Mouse (Mus musculus) neural tube, embryonic 15.5 days (tissue): ENCODE measurements at regions not wholly inside any gene's neighbourhood (a gene's known extent, or its start where the extent isn't known, plus 50 kb on each side); places are given as distances from the start of the nearest gene placed in this dataset.
"Not testable (repeated sequence)": the region's sequence is repeated elsewhere in the genome, so short reads cannot be mapped to it uniquely, and the experiment has no call there.

ENCODE experiments used
- ATAC-seq: fragments of 200-750 bp; cut with Nextera tagmentation; 2 replicates; pipeline ENCODE4 v1.8.0; 2017; ENCODE audit warnings: mild to moderate bottlenecking, moderate TSS enrichment, moderate library complexity; ENCODE audit not compliant: low FRiP score
- H3K27ac ChIP-seq: fragments of 300-500 bp; sonication (generic); replicated peaks from 2 replicates; pipeline ENCODE4 v1.5.1; 2015; ENCODE audit warnings: mild to moderate bottlenecking, inconsistent platforms
- H3K27me3 ChIP-seq: fragments of 300-500 bp; sonication (generic); replicated peaks from 2 replicates; pipeline ENCODE4 v1.6.1; 2015; ENCODE audit warnings: inconsistent platforms
- H3K36me3 ChIP-seq: fragments of 300-500 bp; sonication (generic); 2 replicates; pipeline ENCODE4 v1.6.1; 2015; ENCODE audit warnings: inconsistent platforms
- H3K4me1 ChIP-seq: fragments of 300-500 bp; sonication (generic); 2 replicates; pipeline ENCODE4 v1.6.1; 2015; ENCODE audit warnings: inconsistent platforms
- H3K4me2 ChIP-seq: fragments of 300-500 bp; sonication (generic); 2 replicates; pipeline ENCODE4 v1.6.1; 2015; ENCODE audit warnings: inconsistent platforms, mild to moderate bottlenecking, moderate library complexity
- H3K4me3 ChIP-seq: fragments of 300-500 bp; sonication (generic); replicated peaks from 2 replicates; pipeline ENCODE4 v1.5.1; 2015; ENCODE audit warnings: mild to moderate bottlenecking, inconsistent platforms
- H3K9ac ChIP-seq: fragments of 300-500 bp; sonication (generic); replicated peaks from 2 replicates; pipeline ENCODE4 v1.6.1; 2015; ENCODE audit warnings: mild to moderate bottlenecking, inconsistent platforms
- H3K9me3 ChIP-seq: fragments of 300-500 bp; sonication (generic); replicated peaks from 2 replicates; pipeline ENCODE4 v1.6.1; 2016; ENCODE audit warnings: inconsistent platforms
- WGBS: fragments of 180-500 bp; shearing (Covaris S2); methylation state at CpG from one replicate; pipeline ENCODE4 v1.1.7; 2015; ENCODE audit warnings: mixed read lengths; 5-methylcytosine and 5-hydroxymethylcytosine counted together

DNA sequence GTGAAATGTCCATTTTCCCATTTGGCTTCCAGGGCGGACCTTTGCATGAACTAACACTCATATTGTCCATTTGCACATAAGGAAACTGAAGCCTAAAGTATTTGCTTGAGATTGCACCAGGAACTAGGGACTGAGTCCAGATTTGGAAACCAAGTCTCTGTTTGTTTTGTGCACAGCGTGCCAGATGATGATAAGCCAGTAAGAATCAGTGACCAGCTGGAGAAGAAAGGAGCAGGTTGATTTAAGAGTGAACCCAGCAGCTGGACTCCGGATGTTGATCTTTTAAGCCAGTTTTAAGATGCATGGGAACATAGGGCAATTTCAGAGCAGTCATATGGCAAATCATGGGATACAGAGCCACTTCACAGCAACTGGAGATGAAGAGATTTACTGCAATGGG, 987.1 kb downstream of the 4930447A16Rik start:
- Histone ChIP-seq H3K9me3 (no peaks in the 10 kb centered on the region), H3K4me3 (no peak overlapping the region), H3K9ac (no peak overlapping the region), H3K4me2 (no peak overlapping the region), H3K36me3 (no peaks in the 10 kb centered on the region), H3K27ac (no peak overlapping the region), H3K4me1 (no peaks in the 10 kb centered on the region), H3K27me3 (no peaks in the 10 kb centered on the region)
- ATAC-seq, result no peak
- 89% methylated on average over 3 of the region's 3 CpGs for WGBS

DNA sequence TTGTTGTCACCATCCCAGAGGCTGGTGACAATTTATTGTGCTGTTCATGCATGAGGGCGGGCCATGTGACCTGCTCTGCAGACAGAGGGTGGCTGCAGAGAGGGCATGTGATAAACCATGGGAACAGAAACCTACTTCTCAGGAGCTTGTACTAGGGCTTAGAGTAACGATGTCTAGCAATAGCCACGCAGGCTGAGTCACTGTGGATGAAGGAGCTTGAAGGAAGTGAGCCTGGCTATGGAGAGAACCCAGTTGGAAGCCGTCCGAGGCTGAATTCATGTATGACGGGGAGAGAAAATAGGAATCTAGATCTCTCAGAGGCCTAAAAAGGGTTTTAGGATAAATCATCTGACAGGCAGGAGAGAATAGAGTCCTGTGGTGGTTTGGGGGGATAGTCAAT, 988.0 kb downstream of the 4930447A16Rik start:
- Histone ChIP-seq H3K36me3 (no peaks in the 10 kb centered on the region), H3K9me3 (no peaks in the 10 kb centered on the region), H3K4me1 (no peaks in the 10 kb centered on the region), H3K4me3 (no peak overlapping the region), H3K4me2 (no peak overlapping the region), H3K27me3 (no peaks in the 10 kb centered on the region), H3K9ac (no peak overlapping the region), H3K27ac (no peak overlapping the region)
- ATAC-seq, result no peak
- WGBS, result 89% methylated on average over 6 of the region's 6 CpGs

DNA sequence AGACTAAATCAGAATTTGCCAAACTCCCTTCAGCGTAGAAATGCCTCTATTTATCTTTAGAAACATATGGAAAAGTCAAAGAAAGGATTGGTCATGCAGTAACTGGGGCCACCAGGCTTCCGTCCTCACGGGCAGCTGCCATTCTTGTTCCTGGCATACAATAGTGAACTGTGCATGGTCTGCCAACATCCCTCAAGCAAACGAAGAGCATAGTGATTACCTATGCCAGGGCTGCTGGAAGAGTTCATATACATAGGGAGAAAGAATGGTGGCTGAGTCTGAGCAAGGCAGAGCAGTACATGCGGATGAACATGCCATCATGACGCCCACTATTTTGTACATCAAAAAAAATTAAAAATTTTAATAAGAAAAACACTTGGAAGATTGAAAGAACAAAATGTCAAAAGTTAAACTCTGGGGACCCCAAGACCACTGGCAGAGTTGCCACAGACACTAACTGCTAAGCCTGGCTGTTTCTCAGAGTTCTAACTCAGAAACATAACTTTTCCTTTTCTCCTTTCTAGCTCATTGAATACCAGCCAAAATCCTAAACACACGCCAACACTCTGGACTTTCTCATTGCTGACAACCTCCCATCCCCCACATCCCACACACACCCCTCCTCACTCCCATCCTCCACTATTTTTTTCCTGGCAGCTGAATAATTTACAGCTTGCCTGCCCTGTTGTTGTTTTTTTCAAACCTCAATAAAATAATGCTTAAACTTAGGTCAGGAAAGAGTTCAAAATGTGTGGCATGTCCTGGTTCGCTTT, 989.1 kb downstream of the 4930447A16Rik start:
- Histone ChIP-seq H3K4me3 (no peak overlapping the region), H3K4me2 (no peak overlapping the region), H3K27me3 (no peaks in the 10 kb centered on the region), H3K9me3 (no peaks in the 10 kb centered on the region), H3K9ac (no peak overlapping the region), H3K4me1 (no peaks in the 10 kb centered on the region), H3K27ac (no peak overlapping the region), H3K36me3 (no peaks in the 10 kb centered on the region)
- no peak for ATAC-seq
- 64% methylated on average over 8 of the region's 8 CpGs for WGBS

DNA sequence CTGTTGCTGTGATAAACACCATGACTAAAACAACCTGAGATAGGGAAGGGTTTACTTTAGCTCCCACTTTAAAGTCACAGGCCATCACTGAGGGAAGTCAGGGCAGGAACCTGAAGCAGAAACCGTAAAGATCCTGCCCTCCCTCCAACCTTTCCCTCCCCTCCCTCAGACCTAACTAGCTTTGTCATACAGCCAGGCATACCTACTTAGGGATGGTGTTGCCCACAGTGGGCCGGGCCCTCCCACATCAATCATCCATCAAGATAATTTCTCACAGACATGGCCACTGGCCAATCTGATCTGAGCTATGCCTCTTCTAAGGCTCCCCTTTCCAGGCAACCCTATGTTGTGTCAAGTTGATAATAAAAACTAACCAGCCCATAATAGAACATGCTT, 989.7 kb downstream of the 4930447A16Rik start:
- Histone ChIP-seq H3K27ac (no peak overlapping the region), H3K4me1 (no peaks in the 10 kb centered on the region), H3K27me3 (no peaks in the 10 kb centered on the region), H3K9ac (no peak overlapping the region), H3K4me3 (no peak overlapping the region), H3K9me3 (no peaks in the 10 kb centered on the region), H3K36me3 (no peaks in the 10 kb centered on the region), H3K4me2 (no peak overlapping the region)
- 64% methylated on average over 2 of the region's 2 CpGs for WGBS
- ATAC-seq, result no peak

DNA sequence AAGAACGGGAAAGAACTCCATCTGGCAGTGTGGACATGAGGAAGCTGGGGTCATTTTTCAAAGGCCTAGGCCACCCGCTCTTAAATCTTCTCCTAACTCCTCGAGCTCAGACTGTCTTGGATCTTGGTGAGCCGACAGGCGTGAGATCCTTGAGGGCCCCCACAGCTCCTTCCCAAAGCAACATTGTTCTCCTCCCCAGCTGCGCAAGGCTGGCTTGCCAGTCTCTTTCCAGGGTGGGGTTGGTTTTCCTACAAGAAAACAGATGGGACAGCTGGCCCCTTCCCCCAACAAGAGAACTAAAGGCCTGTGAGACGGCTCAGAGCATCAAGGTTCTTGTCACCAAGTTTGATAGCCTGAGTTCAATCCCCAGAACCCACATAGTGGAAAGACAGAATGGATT, 994.3 kb downstream of the 4930447A16Rik start:
- H3K36me3 ChIP-seq, result no peaks in the 10 kb centered on the region
- no peak overlapping the region for H3K27ac ChIP-seq
- H3K9ac ChIP-seq, result no peak overlapping the region
- H3K4me3 ChIP-seq, result no peak overlapping the region
- H3K4me2 ChIP-seq, result no peak overlapping the region
- H3K27me3 ChIP-seq, result no peaks in the 10 kb centered on the region
- no peaks in the 10 kb centered on the region for H3K9me3 ChIP-seq
- 0 out of 2 replicates have a peak, but pooled peaks cover 4% of the 10 kb centered on the region for H3K4me1 ChIP-seq
- 69% methylated on average over 7 of the region's 7 CpGs for WGBS
- no peak for ATAC-seq

DNA sequence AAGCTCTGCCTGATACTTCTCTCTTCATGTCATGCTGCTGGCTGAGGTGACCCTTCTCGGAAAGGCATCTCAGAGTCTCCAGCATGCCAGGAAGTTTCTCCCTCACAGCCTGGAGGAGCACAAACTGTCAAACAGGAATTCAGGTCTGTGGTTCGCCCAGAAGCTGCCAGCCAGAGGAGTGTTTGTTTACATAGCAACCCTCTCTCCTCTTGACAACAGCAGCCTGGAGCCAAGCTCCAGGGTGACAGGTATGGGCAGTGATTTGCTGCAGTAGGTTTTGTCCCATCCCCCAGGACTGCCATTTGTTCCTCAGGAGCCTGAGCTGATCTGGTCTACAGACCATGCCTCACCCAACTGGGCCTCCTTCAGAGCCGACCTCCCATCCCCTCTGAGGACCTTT, 995.4 kb downstream of the 4930447A16Rik start:
- Histone ChIP-seq H3K9ac (no peak overlapping the region), H3K27ac (no peak overlapping the region), H3K4me3 (no peak overlapping the region), H3K36me3 (no peaks in the 10 kb centered on the region), H3K9me3 (no peaks in the 10 kb centered on the region), H3K4me1 (0 out of 2 replicates have a peak, but pooled peaks cover 4% of the 10 kb centered on the region), H3K4me2 (no peak overlapping the region), H3K27me3 (no peaks in the 10 kb centered on the region)
- ATAC-seq, result no peak
- 51% methylated on average over 3 of the region's 3 CpGs for WGBS

DNA sequence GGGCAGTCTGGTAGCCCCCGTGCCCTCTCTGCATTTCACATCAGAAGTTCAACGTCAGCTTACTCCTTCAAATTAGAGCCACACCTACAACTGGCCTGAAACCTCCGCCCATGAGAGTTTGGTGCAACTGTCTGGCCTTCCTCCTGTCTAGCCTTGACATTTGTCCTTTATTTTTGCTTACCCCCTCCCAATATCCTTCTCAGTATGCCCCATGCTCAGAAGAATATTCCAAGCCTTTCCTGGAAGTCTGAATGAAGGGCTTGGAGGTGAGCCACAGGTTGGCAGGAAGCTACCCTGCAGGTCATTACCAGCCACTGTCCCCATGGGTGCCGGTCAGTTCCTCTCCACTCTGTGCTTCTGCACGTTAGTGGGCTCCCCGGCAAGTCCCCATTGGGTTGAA, 997.4 kb downstream of the 4930447A16Rik start:
- WGBS, result 84% methylated on average over 6 of the region's 6 CpGs
- Histone ChIP-seq H3K27ac (no peak overlapping the region), H3K9ac (no peak overlapping the region), H3K9me3 (no peaks in the 10 kb centered on the region), H3K27me3 (no peaks in the 10 kb centered on the region), H3K4me1 (0 out of 2 replicates have a peak, but pooled peaks cover 4% of the 10 kb centered on the region), H3K36me3 (no peaks in the 10 kb centered on the region), H3K4me3 (no peak overlapping the region), H3K4me2 (no peak overlapping the region)
- ATAC-seq, result no peak

DNA sequence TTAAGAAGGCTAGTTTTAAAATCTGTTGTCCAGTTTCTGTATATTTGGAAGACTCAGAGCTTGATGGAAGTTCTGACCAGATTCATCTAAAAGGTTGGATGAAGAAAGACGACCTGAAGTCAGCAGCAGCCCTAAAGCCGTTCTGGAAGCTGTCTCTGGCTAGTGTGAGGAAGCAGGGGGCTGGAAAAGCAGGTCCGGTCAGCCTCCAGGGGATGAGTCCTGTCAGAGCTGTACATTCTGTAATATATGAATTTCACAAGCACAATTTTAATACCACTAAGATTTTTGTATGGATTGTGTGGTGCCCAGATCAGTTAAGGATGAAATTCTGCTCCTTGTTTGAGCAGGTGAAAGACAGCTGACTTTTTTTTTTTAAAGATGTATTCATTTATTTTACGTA, 1000.2 kb downstream of the 4930447A16Rik start:
- no peak overlapping the region for H3K9ac ChIP-seq
- H3K27ac ChIP-seq, result no peak overlapping the region
- H3K4me3 ChIP-seq, result no peak overlapping the region
- H3K9me3 ChIP-seq, result no peaks in the 10 kb centered on the region
- 86% methylated on average over 4 of the region's 4 CpGs for WGBS
- H3K4me1 ChIP-seq, result 0 out of 2 replicates have a peak, but pooled peaks cover 4% of the 10 kb centered on the region
- no peak for ATAC-seq
- no peak overlapping the region for H3K4me2 ChIP-seq
- H3K36me3 ChIP-seq, result no peaks in the 10 kb centered on the region
- no peaks in the 10 kb centered on the region for H3K27me3 ChIP-seq

DNA sequence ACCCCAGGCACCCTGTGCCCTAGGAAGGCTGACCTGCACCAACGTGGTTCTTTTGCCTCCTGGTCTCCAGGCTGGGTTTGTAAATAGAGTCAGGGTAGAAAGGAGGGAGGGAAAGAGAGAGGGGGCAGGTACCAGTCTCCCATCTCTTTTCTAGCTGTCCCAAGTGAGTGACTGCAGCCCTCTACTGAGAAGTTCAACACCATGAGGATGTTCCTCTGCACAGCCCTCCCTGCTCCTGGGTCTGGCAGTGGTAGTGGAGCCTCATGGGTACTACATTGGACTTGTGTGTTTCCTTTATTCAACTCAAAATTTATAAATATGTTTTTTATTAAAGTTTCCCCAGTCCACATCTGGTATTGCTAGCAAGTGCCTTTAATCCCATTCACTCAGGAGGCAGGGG, 1002.6 kb downstream of the 4930447A16Rik start:
- WGBS, result 64% methylated on average over 1 of the region's 1 CpGs
- Histone ChIP-seq H3K36me3 (no peaks in the 10 kb centered on the region), H3K9me3 (no peaks in the 10 kb centered on the region), H3K4me1 (no peaks in the 10 kb centered on the region), H3K4me2 (no peak overlapping the region), H3K4me3 (no peak overlapping the region), H3K27ac (no peak overlapping the region), H3K27me3 (no peaks in the 10 kb centered on the region), H3K9ac (no peak overlapping the region)
- no peak for ATAC-seq

DNA sequence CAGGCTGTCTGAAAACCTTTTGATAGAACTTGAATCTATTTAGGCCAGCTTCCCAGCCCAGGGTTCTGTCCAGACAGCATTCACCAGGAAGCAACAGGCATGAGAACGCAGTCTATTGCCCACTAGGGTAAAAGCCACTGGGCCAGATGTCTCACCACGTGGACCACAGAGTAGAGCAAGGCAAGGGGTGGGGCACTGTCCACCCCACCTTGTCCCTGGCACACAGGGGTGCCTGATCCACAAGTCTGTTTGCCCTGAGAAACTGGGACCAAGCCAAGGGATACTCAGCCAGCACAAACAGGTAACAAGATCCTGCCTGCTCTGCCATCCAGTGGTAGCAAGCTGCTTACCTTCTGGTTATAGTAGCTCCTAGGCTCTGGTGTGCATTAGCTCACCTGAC, 1006.3 kb downstream of the 4930447A16Rik start:
- no peak overlapping the region for H3K27ac ChIP-seq
- H3K27me3 ChIP-seq, result no peaks in the 10 kb centered on the region
- 68% methylated on average over 2 of the region's 2 CpGs for whole genome bisulfite sequencing
- H3K4me3 ChIP-seq, result no peak overlapping the region
- H3K36me3 ChIP-seq, result no peaks in the 10 kb centered on the region
- no peaks in the 10 kb centered on the region for H3K4me1 ChIP-seq
- H3K4me2 ChIP-seq, result no peak overlapping the region
- no peaks in the 10 kb centered on the region for H3K9me3 ChIP-seq
- no peak for ATAC-seq
- no peak overlapping the region for H3K9ac ChIP-seq

DNA sequence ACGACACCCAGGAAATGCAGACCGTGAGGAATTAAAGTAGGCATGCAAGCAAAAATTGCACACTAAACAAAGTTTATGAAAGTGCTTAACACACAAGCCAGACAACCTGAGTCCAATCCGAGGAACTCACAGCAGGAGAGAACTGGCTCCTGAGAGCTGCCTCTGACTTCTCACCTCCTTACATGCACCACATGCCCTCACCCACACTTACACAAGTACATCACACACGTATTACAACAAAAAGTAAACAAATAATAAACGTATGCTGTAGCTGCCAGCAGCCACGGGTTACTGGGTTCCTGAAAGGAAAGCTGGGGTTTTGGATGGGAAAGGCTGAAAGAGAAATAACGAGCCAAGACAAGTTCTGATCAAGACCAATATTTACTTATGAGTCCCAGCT, 1008.0 kb downstream of the 4930447A16Rik start:
- no peak overlapping the region for H3K27ac ChIP-seq
- no peak for ATAC-seq
- WGBS, result 91% methylated on average over 7 of the region's 7 CpGs

DNA sequence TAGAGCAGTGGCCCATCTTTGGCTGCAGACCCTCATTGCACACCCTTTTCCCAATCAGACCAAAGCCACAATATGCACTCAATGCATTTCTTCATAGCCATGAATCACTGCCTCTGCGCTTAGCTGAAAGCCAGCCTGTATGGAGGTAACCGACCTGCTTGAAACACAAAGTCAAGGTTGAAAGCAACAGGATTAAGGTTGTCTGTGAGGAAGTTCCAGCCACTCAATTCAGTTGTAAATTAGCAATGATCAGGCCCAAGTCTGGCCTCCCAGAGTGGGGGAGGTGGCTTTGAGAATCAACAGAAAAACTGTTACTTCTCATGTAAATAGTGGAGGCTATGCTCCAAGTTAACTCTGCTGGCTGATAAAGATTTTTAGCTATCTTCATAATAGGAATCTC, 1008.9 kb downstream of the 4930447A16Rik start:
- H3K27ac ChIP-seq, H3K9ac ChIP-seq, H3K36me3 ChIP-seq, H3K9me3 ChIP-seq, H3K4me2 ChIP-seq, H3K27me3 ChIP-seq, H3K4me3 ChIP-seq, ATAC-seq, H3K4me1 ChIP-seq: not testable (repeated sequence)
- 92% methylated on average over 2 of the region's 2 CpGs for WGBS

More for the DNA sequence above, 1008.0 kb downstream of the 4930447A16Rik start:
- Histone ChIP-seq H3K4me2 (no peak overlapping the region), H3K9ac (no peak overlapping the region), H3K27me3 (no peaks in the 10 kb centered on the region), H3K36me3 (no peaks in the 10 kb centered on the region), H3K4me3 (no peak overlapping the region), H3K4me1 (no peaks in the 10 kb centered on the region), H3K9me3 (no peaks in the 10 kb centered on the region)
